Mouse (Mus musculus) kidney, postnatal 0 days (tissue): ENCODE data around the gene Selenon. TPM values are rescaled to one million over a fixed set of nuclear protein-coding genes. Genes with fewer than 3 reads are reported as not detected.
"Not testable (repeated sequence)": the region's sequence is repeated elsewhere in the genome, so short reads cannot be mapped to it uniquely, and the experiment has no call there.

ENCODE experiments used
- ATAC-seq: fragments of 200-750 bp; cut with Nextera tagmentation; replicated peaks from 2 replicates; pipeline ENCODE4 v1.8.0; 2017; ENCODE audit warnings: low read depth, moderate number of reproducible peaks, moderate TSS enrichment, moderate library complexity; ENCODE audit not compliant: low FRiP score
- DNase-seq: peaks from one replicate; pipeline ENCODE4 v3.0.0-alpha.2; 2016; ENCODE audit warnings: low spot score
- H3K27ac ChIP-seq: fragments of 300-500 bp; sonication (generic); 2 replicates; pipeline ENCODE4 v1.5.1; 2014; ENCODE audit warnings: mild to moderate bottlenecking
- H3K27me3 ChIP-seq: fragments of 300-500 bp; sonication (generic); 2 replicates; pipeline ENCODE4 v1.6.1; 2014; ENCODE audit warnings: low read length, mixed read lengths; ENCODE audit not compliant: insufficient read depth
- H3K36me3 ChIP-seq: fragments of 300-500 bp; sonication (generic); 2 replicates; pipeline ENCODE4 v1.6.1; 2014; ENCODE audit warnings: low read length, mixed read lengths; ENCODE audit not compliant: insufficient read depth
- H3K4me1 ChIP-seq: fragments of 300-500 bp; sonication (generic); replicated peaks from 2 replicates; pipeline ENCODE4 v1.6.1; 2014; ENCODE audit warnings: antibody characterized with exemption, low read length, mixed read lengths; ENCODE audit not compliant: insufficient read depth
- H3K4me2 ChIP-seq: fragments of 300-500 bp; sonication (generic); 2 replicates; pipeline ENCODE4 v1.6.1; 2014; ENCODE audit warnings: mild to moderate bottlenecking, low read length, moderate library complexity, mixed read lengths
- H3K4me3 ChIP-seq: fragments of 300-500 bp; sonication (generic); replicated peaks from 2 replicates; pipeline ENCODE4 v1.5.1; 2014; ENCODE audit warnings: low read depth, low read length
- H3K9ac ChIP-seq: fragments of 300-500 bp; sonication (generic); 2 replicates; pipeline ENCODE4 v1.6.1; 2014; ENCODE audit warnings: low read depth, low read length
- H3K9me3 ChIP-seq: fragments of 300-500 bp; sonication (generic); replicated peaks from 2 replicates; pipeline ENCODE4 v1.6.1; 2016; ENCODE audit warnings: low read length, inconsistent platforms, mixed read lengths
- CTCF ChIP-seq: IDR thresholded peaks from 2 replicates; pipeline ENCODE4 v1.5.1; 2016; ENCODE audit warnings: antibody characterized with exemption, low read depth, mild to moderate bottlenecking, moderate library complexity
- WGBS: fragments of 180-500 bp; shearing (Covaris S2); extraction: QIAGEN DNeasy Blood & Tissue Kit; methylation state at CpG from one replicate; pipeline ENCODE4 v1.1.7; 2014; 5-methylcytosine and 5-hydroxymethylcytosine counted together
- polyA plus RNA-seq: library from polyadenylated mRNA; unstranded; fragments of >200 nt; fragmentation: Nextera tagmentation; extraction: Ambion mirVana; gene quantifications from 2 replicates; pipeline ENCODE4 v1.2.1, GENCODE M21; 2015

The Selenon gene
- polyA plus RNA-seq, 1 experiment from 2014 or later = 27.9 TPM

GRCm38 (mm10) chr4:134497986-134498731 is 53.8 kb downstream of the Selenon start:
- H3K4me1 ChIP-seq = peaks cover 15% of the 10 kb centered on the region; the same call in 1 of the 2 replicates
- H3K9ac ChIP-seq = no peak overlapping the region
- H3K27me3 ChIP-seq = no peaks in the 10 kb centered on the region
- no peak overlapping the region for H3K27ac ChIP-seq
- ATAC-seq = no peak
- H3K9me3 ChIP-seq = no peaks in the 10 kb centered on the region
- H3K36me3 ChIP-seq = no peaks in the 10 kb centered on the region
- no peak overlapping the region for H3K4me3 ChIP-seq
- 78% methylated on average over 12 of the region's 12 CpGs for WGBS
- no peak overlapping the region for H3K4me2 ChIP-seq
- DNase-seq = no peak
- TF ChIP-seq CTCF = no peak

- peaks cover 15% of the 10 kb centered on the region; the same call in 1 of the 2 replicates for H3K4me1 ChIP-seq
- H3K9ac ChIP-seq = peak overlapping the region; percentile 55
- peak overlapping the region; percentile 91 for H3K4me2 ChIP-seq
- ATAC-seq (no peak; the same call in 1 of the 2 replicates), DNase-seq (no peak)
- no peaks in the 10 kb centered on the region for H3K36me3 ChIP-seq
- no peaks in the 10 kb centered on the region for H3K9me3 ChIP-seq
- peak overlapping the region; percentile 40 for H3K4me3 ChIP-seq
- WGBS = 8% methylated on average over 6 of the region's 6 CpGs
- peak overlapping the region; percentile 72 for H3K27ac ChIP-seq
- no peak for TF ChIP-seq CTCF
- no peaks in the 10 kb centered on the region for H3K27me3 ChIP-seq
Observed at GRCm38 (mm10) chr4:134497223-134497622, 54.7 kb downstream of the Selenon start.

- WGBS = 6% methylated on average over 35 of the region's 35 CpGs
- Histone ChIP-seq H3K27me3 (no peaks in the 10 kb centered on the region), H3K36me3 (no peaks in the 10 kb centered on the region), H3K4me3 (peak within 1 kb of the TSS; percentile 40), H3K9me3 (no peaks in the 10 kb centered on the region), H3K4me1 (peaks cover 15% of the 10 kb centered on the region; the same call in 1 of the 2 replicates), H3K4me2 (peak within 1 kb of the TSS; percentile 91), H3K27ac (peak within 1 kb of the TSS; percentile 72), H3K9ac (peak within 1 kb of the TSS; percentile 55)
- ATAC-seq (peak; percentile 57), DNase-seq (peak; percentile 51)
- TF ChIP-seq CTCF = 0 out of 2 replicates have a peak, but pooled peaks have one; percentile 15
Observed at GRCm38 (mm10) chr4:134496595-134497210, 55.3 kb downstream of the Selenon start, which contains the start of gene Paqr7. Paqr7 (plus strand) TSS chr4:134496697.

GRCm38 (mm10) chr4:134495546-134495923 is 56.4 kb downstream of the Selenon start:
- Histone ChIP-seq H3K27me3 (no peaks in the 10 kb centered on the region), H3K4me2 (no peak overlapping the region), H3K4me3 (no peak overlapping the region), H3K9ac (no peak overlapping the region), H3K27ac (0 out of 2 replicates have a peak overlapping the region, but pooled peaks have one; percentile 62), H3K9me3 (no peaks in the 10 kb centered on the region), H3K36me3 (no peaks in the 10 kb centered on the region), H3K4me1 (peaks cover 15% of the 10 kb centered on the region; the same call in 1 of the 2 replicates)
- WGBS = 59% methylated on average over 5 of the region's 5 CpGs
- ATAC-seq = no peak
- no peak for TF ChIP-seq CTCF
- no peak for DNase-seq

- Histone ChIP-seq H3K4me1 (peaks cover 15% of the 10 kb centered on the region; the same call in 1 of the 2 replicates), H3K9ac (no peak overlapping the region), H3K4me3 (no peak overlapping the region), H3K9me3 (no peaks in the 10 kb centered on the region), H3K36me3 (no peaks in the 10 kb centered on the region), H3K27ac (peak overlapping the region; percentile 62; the same call in 1 of the 2 replicates), H3K4me2 (no peak overlapping the region), H3K27me3 (no peaks in the 10 kb centered on the region)
- TF ChIP-seq CTCF = no peak
- WGBS = 55% methylated on average over 16 of the region's 16 CpGs
- ATAC-seq (no peak), DNase-seq (no peak)
Observed at GRCm38 (mm10) chr4:134494780-134495545, 57.0 kb downstream of the Selenon start.

- WGBS = 93% methylated on average over 6 of the region's 6 CpGs
- ATAC-seq = not testable (repeated sequence)
Observed at GRCm38 (mm10) chr4:134494161-134494560, 57.8 kb downstream of the Selenon start.

More at GRCm38 (mm10) chr4:134494161-134494560, 57.8 kb downstream of the Selenon start:
- peaks cover 15% of the 10 kb centered on the region; the same call in 1 of the 2 replicates for H3K4me1 ChIP-seq
- not testable (repeated sequence) for H3K4me2 ChIP-seq, H3K27ac ChIP-seq, H3K9me3 ChIP-seq, H3K9ac ChIP-seq, H3K27me3 ChIP-seq, H3K36me3 ChIP-seq, H3K4me3 ChIP-seq, DNase-seq
